Mouse (Mus musculus): ENCODE data around the gene Il11. TPM values are rescaled to one million over a fixed set of nuclear protein-coding genes. Genes with fewer than 3 reads are reported as not detected.
A peak's percentile ranks its signal among the peaks of the same experiment; 100 is the strongest.

The Il11 gene
- total RNA-seq, 1 experiment from 2014 or later = not detected

GRCm38 (mm10) chr7:4792278-4793212 is 9.9 kb upstream of the Il11 start, which contains the start of gene Rpl28:
TSS of gene Rpl28 (plus strand) at chr7:4792874.
- ATAC-seq (replicated peaks; ENCODE audit: insufficient number of reproducible peaks, low FRiP score, low TSS enrichment, poor library complexity, severe bottlenecking) = peak; percentile 94

- no peak for ATAC-seq (replicated peaks; ENCODE audit: insufficient number of reproducible peaks, low FRiP score, low TSS enrichment, poor library complexity, severe bottlenecking)
Measured at GRCm38 (mm10) chr7:4789436-4789935, 6.8 kb upstream of the Il11 start, which contains the start of gene Tmem238. TSS of gene Tmem238 (minus strand) at chr7:4789656.

DNA sequence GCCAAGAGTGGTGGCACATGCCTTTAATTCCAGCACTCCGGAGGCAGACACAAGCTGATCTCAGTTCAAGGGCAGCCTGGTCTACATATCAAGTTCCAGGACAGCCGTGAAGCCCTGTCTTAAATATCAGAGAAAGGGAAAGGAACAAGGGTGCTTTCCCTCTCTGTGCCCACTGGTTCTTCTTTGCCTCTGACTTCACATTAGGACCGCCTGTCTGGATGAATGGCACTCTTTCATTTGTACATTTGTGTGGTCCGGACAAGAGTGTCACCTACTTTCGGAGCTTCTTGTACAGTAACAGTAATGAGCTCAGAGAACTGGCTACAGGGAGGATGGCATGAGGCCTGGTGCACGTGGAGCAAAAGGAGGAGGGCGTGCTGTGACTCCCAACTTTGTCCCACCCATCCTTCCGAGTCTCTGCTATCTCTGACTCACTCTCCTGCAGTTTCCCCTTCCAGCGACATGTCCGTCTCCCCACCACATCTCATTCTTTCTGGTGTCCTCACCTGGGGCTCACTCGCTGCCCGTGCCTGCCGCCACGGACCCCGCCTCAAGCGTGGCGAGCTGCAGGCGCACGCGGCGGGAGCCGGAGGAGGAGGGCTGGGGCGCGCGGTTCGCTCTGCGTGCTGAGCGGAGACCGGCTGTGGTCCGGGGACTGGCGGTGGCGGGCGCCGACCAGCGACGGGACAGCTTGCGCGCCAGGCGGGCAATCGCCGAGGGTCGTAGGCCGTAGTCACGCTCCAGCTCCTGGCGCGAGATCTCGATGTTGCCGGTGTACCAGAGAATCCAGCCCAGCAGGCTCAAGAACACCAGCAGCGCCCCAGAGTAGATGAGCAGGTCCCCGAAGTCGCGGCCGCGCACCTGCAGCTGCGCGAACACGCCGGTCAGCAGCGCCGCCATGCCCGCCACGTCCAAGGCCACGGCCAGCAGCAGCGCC is 6.1 kb upstream of the Il11 start:
- ATAC-seq (replicated peaks; ENCODE audit: insufficient number of reproducible peaks, low FRiP score, low TSS enrichment, poor library complexity, severe bottlenecking) = no peak

DNA sequence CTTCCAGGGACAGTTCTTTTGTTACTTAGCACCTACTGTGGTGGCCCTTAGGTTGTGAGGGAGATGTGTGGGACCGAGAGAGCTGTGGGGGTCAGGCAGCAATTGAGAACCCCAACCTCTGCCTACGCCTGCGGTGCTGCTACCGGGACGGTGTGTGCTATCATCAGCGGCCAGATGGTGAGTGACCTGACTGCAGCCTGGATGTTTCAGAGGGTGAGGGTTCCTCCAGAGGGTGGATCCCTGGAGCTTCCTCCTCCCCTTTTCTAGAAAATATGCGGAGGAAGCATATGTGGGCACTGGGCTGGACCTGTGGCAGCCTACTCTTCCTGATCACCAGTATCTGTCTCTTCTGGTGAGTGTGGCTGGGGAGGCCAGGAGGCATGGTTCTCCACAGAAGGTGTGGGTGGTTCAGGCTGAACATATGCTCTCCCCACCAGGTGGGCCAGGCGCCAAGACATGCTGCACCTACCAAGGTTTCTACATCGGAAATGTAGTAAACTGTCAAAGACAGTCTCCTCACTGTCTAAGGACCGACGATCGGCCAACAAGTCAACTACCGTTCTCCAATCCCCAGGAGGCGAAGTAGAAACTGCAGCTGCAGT is 1.1 kb upstream of the Il11 start:
- 0 out of 2 replicates have a peak, but pooled peaks have one; percentile 8 for ATAC-seq (replicated peaks; ENCODE audit: insufficient number of reproducible peaks, low FRiP score, low TSS enrichment, poor library complexity, severe bottlenecking)

DNA sequence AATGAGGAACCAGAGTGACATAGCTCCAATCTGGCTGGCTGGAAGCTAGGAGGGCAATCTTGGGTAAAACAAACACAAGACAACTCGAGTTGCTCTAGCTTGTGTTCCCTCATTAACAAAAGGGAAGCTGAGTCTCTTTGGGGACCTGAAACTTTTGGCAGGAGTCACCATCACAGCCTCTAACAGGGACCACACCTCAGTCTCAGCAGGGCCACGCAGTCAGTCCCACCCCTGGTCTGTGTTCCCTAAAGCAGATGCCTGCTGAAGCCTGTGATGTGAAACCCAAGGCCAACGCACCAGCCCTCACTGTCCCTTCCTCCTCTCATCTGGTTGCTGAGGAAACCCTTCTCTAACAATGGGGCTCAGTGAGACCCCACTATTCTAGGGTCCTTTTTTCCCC is 529 bp downstream of the Il11 start:
- ATAC-seq (replicated peaks; ENCODE audit: insufficient number of reproducible peaks, low FRiP score, low TSS enrichment, poor library complexity, severe bottlenecking) = peak; percentile 72

- ATAC-seq (replicated peaks; ENCODE audit: insufficient number of reproducible peaks, low FRiP score, low TSS enrichment, poor library complexity, severe bottlenecking) = no peak
Measured at GRCm38 (mm10) chr7:4779921-4780320, 2.7 kb downstream of the Il11 start.

DNA sequence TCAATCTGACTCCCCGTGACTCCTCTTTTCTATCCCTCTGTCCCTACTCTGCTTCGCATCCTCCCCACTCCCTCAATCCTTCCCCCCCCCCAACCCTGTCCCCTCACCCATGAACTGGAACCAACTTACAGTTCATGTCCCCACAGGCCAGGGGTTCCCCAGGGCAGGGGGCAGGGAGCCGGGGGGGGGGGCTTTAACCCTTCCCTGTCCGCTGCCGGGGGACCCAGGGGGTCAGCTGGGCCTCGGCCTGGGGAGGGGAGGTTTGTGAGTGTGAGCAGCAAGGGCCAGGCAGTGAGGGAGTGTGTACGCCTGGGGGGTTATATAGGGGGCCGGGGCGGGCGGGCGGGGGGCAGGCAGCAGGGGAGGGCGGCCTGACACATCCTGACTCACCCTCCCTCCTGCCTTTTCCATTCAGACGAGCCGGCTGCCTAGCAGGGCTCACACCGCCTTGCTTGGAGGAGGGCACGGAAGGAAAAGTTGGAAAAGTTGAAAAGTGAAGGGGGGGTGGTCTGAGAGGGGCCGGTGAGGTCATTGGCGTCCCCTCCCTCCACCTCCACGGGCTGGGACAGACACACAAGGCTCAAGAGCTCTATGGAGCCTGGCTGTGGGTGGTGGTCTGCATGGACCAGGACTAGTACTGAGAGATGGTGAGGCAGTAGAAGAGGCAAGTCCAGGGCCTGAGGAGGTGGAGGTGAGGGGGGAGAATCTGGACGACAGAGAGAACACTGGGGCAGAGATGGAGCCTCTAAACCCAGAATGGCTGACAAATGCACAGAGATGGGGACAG is 4.6 kb downstream of the Il11 start:
- ATAC-seq (replicated peaks; ENCODE audit: insufficient number of reproducible peaks, low FRiP score, low TSS enrichment, poor library complexity, severe bottlenecking) = no peak

GRCm38 (mm10) chr7:4776861-4777830 is 5.5 kb downstream of the Il11 start:
- ATAC-seq (replicated peaks; ENCODE audit: insufficient number of reproducible peaks, low FRiP score, low TSS enrichment, poor library complexity, severe bottlenecking) = no peak

- ATAC-seq (replicated peaks; ENCODE audit: insufficient number of reproducible peaks, low FRiP score, low TSS enrichment, poor library complexity, severe bottlenecking) = no peak
Measured at GRCm38 (mm10) chr7:4776131-4776530, 6.5 kb downstream of the Il11 start.

GRCm38 (mm10) chr7:4771202-4771601 is 11.5 kb downstream of the Il11 start, which contains the start of gene Fam71e2:
TSS of gene Fam71e2 (minus strand) at chr7:4771302.
- ATAC-seq (replicated peaks; ENCODE audit: insufficient number of reproducible peaks, low FRiP score, low TSS enrichment, poor library complexity, severe bottlenecking) = no peak

DNA sequence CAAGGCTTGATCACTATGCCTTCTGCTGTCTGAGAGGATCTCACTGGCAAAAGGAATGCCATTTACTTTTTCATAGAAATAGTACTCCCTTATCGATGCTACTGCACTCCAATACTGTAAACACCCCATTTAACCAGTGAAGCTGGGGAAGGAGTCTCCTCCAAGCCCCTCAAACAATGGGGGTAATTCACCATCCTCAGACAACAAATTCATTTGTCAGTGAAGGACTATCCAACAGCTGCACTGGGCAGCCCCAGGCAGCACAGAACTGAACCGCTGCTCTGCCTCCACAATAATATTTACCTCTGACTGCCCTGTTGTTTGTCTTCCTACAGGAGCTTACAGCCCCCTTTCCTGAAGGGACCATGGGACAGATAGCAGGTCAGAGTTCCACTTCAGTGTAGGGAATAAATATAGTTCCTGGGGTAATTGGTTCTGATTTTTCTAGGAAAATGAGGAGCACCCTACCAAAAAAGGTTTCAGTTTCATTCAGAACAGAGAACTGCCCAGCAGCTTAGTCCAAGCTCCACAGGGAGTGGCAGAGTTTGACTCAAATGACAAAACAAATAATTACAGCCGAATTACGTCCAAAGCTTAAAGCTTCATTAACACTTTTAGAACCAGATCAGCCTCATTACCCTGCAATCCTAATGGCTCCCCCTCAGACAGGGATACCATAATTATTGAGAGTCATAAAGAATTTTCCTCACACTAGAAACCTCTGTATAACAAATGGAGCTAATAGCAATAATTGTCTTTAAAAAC is 17.5 kb downstream of the Il11 start:
- ATAC-seq (replicated peaks; ENCODE audit: insufficient number of reproducible peaks, low FRiP score, low TSS enrichment, poor library complexity, severe bottlenecking) = no peak

DNA sequence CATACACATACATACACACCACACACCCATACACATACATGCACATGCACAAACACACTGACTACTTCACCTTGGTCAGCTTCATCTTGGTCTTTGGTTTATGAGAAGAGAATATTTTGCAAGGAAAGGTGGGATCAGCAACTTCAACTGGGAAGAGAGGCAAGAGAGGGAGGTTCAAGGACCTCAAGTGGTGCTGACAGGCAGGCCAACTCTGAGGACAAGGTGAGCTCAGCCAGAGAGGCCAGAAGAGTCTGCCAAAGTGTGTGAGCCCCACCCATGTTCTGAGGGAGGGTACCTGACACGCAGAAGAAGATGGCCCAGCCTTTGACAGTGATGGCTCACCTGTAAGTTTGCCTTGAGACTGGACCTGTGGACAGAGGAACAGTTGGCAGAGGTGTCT is 23.0 kb downstream of the Il11 start:
- ATAC-seq (replicated peaks; ENCODE audit: insufficient number of reproducible peaks, low FRiP score, low TSS enrichment, poor library complexity, severe bottlenecking) = no peak

DNA sequence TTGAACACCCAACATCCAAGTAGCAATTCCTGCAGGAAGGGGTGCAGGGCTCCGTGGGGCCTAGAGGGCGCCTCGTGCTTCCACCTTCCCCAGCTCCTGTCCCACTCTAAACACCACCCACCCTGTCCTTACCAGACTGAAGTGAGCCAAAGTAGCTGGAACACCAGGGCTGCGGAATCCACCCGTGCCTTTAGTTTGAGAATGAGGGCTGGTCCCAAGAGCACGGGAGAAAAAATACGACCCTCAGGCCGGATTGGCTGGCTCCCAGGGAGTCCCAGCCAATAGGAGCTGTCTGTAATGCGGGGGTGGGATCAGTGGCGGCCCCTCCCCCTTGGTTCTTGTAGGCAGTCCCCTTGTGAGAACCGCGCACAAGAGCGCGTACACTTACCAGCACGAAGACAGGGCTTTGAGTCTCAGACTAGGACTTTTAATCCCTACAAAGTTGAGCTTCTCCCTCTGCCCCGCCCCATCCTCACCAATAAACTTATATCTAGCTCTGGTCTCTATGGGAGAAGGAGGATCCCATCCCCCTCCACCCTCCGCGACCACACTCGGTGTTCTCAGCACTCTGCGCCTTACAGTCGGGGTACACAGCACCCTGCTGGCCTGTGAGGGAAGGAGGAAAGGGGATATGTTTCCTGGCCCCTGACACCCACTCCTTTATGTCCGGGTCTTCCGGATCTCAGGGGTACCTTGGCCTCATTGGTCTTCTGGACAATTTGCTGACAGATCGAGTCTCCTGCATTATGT is 29.7 kb downstream of the Il11 start, which contains the start of gene Cox6b2:
Gene Cox6b2, minus strand, starts transcription at position 274 of the 750 bp plus-strand sequence.
- ATAC-seq (replicated peaks; ENCODE audit: insufficient number of reproducible peaks, low FRiP score, low TSS enrichment, poor library complexity, severe bottlenecking) = 0 out of 2 replicates have a peak, but pooled peaks have one; percentile 29

- ATAC-seq (replicated peaks; ENCODE audit: insufficient number of reproducible peaks, low FRiP score, low TSS enrichment, poor library complexity, severe bottlenecking) = no peak; the same call in 1 of the 2 replicates
Measured at GRCm38 (mm10) chr7:4751971-4752820, 30.5 kb downstream of the Il11 start.
